ENCODE assay signal across 7 mouse cellular contexts in the genomic region with DNA sequence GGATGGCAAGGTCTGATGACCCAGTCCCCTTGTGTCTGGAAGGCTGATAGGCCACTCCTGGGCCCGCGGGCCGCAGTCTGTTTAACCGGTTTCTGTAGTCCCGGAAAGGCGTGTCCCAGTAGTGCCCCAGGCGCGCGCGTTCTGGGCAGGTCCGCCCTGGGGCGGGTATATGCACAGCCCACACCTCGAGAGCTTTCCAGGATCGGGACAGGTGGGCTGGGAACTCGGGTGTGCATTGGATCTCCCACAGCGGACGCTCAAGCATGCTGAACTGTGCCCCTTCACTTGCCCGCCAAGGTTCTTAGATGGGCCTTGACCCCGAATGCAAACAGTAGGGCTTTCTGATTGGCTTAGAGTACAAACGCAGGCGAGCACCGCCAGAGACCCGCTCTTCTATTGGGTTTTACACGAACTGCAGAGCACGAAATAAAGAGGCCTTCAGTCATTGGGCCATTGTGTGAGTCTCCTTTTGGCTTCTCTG. TPM values are rescaled to one million over a fixed set of nuclear protein-coding genes. Genes with fewer than 3 reads are reported as not detected.
A peak's percentile ranks its signal among the peaks of the same experiment; 100 is the strongest.
DNase-seq lines count a peak whose midpoint lies in the region; ATAC-seq lines count a peak whose summit lies in the region.

No protein-coding gene starts in this region.

- peak; percentile 64 to 69 for DNase-seq in thymus, postnatal 10 days (ENCODE audit: low spot score in 2 of 2)
- no peak for DNase-seq in thymus, postnatal 0 days (ENCODE audit: low spot score)
- DNase-seq in c-Kit-positive CD71-negative TER-119-negative erythroid progenitor cells, embryonic 14.5 days (ENCODE audit: low read depth), result peak; percentile 53
- peak; percentile 84 for DNase-seq in liver, embryonic 13.5 days
- peak; percentile 86 for DNase-seq in neural tube, embryonic 10.5 days (ENCODE audit: extremely low spot score, low spot score)
- DNase-seq in right cerebral cortex, postnatal 10 days (ENCODE audit: low spot score in 2 of 2), result no peak

- WGBS in liver, embryonic 13.5 days (ENCODE audit: insufficient replicate concordance), result under 1% methylated on average over 25 of the region's 25 CpGs

- H3K4me1 ChIP-seq in liver, embryonic 13.5 days (replicated peaks), result peaks cover 62% of the 10 kb centered on the region

- H3K9me3 ChIP-seq in liver, embryonic 13.5 days (replicated peaks), result no peaks in the 10 kb centered on the region

- peak overlapping the region; percentile 95 for H3K27ac ChIP-seq in liver, embryonic 13.5 days

- no peaks in the 10 kb centered on the region for H3K36me3 ChIP-seq in liver, embryonic 13.5 days

- peak overlapping the region; percentile 71 for H3K4me2 ChIP-seq in liver, embryonic 13.5 days

- H3K4me3 ChIP-seq in liver, embryonic 13.5 days (replicated peaks), result peak overlapping the region; percentile 88

- no peaks in the 10 kb centered on the region for H3K27me3 ChIP-seq in liver, embryonic 13.5 days

- peak overlapping the region; percentile 97 for H3K9ac ChIP-seq in liver, embryonic 13.5 days

- ATAC-seq in hematopoietic stem cell, adult 5-6 weeks (replicated peaks in 1 of 2; ENCODE audit: insufficient read depth in 1 of 2, low FRiP score in 2 of 2, low TSS enrichment in 1 of 2, low read depth in 1 of 2, poor library complexity in 2 of 2, severe bottlenecking in 2 of 2), result peak; percentile 78
- ATAC-seq in liver, embryonic 13.5 days (ENCODE audit: low read depth), result peak; percentile 86

RNA-seq across cellular contexts. Expression of gene Prdm10, which starts 0.4 kb away (rescaled TPM):
- polyA plus RNA-seq in thymus, postnatal 0 days (2015; fragmentation: Nextera tagmentation; extraction: Ambion mirVana), result 3.6 and 3.9 TPM in 2 replicates
- total RNA-seq in hematopoietic stem cell, adult 5-6 weeks (2017), result 9.8 and 10.8 TPM in 2 replicates
- 2.4 and 3.0 TPM in 2 replicates for polyA plus RNA-seq in liver, embryonic 13.5 days (2015; fragmentation: Nextera tagmentation; extraction: Ambion mirVana)

Comparison
In these comparisons a context has a peak if more than half of its experiments do, and no peak if none do; other contexts are left out.
1. DNase-seq: peak in thymus, postnatal 10 days (2 of 2), c-Kit-positive CD71-negative TER-119-negative erythroid progenitor cells, embryonic 14.5 days (single experiment), liver, embryonic 13.5 days (single experiment) and neural tube, embryonic 10.5 days (single experiment); none in thymus, postnatal 0 days (single experiment) and right cerebral cortex, postnatal 10 days (0 of 2).